Mouse (Mus musculus) CH12.LX (cell line): ENCODE measurements around the gene Hbs1l. TPM values are rescaled to one million over a fixed set of nuclear protein-coding genes. Genes with fewer than 3 reads are reported as not detected.

Experiments used
- DNase-seq: peaks from one replicate; pipeline ENCODE4 v3.0.0-alpha.2; 2013; ENCODE audit errors: extremely low read depth
- H3K27ac ChIP-seq: 2 replicates; pipeline ENCODE4 v1.5.1; 2012; ENCODE audit warnings: low read depth, mild to moderate bottlenecking, control low read depth, moderate library complexity; ENCODE audit not compliant: insufficient read depth
- H3K27me3 ChIP-seq: replicated peaks from 2 replicates; pipeline ENCODE3; 2012; ENCODE audit warnings: inconsistent platforms
- H3K36me3 ChIP-seq, 2 experiments: replicated peaks in 1 of 2; 2 replicates each; pipeline versions ENCODE3 to v1.6.1; 2012; ENCODE audit warnings: inconsistent platforms in 1 of 2, low read length in 1 of 2, mild to moderate bottlenecking in 1 of 2, mixed read lengths in 1 of 2, moderate library complexity in 1 of 2; ENCODE audit not compliant: control insufficient read depth in 1 of 2, insufficient read depth in 1 of 2
- H3K4me1 ChIP-seq, 2 experiments: 2 replicates each; pipeline ENCODE4 v1.6.1; 2012; ENCODE audit warnings: inconsistent platforms in 1 of 2, moderate library complexity in 1 of 2; ENCODE audit not compliant: insufficient read depth in 2 of 2, control insufficient read depth in 1 of 2
- H3K4me2 ChIP-seq: 2 replicates; pipeline ENCODE4 v1.6.1; 2012; ENCODE audit warnings: low read depth, mild to moderate bottlenecking, control low read depth; ENCODE audit not compliant: poor library complexity, insufficient read depth, severe bottlenecking
- H3K4me3 ChIP-seq, 3 experiments: fragments of 150-350 bp in 1 of 3; sonication (generic) in 1 of 3; replicated peaks in 1 of 3; 2 replicates each; pipeline versions ENCODE3 to v1.5.1; 2011 to 2012; ENCODE audit warnings: low read depth in 2 of 3, low read length in 2 of 3, mild to moderate bottlenecking in 2 of 3, moderate library complexity in 2 of 3, control low read depth in 1 of 3, improper control_type of control experiment in 1 of 3, inconsistent platforms in 1 of 3, mixed read lengths in 1 of 3; ENCODE audit not compliant: poor library complexity in 1 of 3
- H3K79me2 ChIP-seq: replicated peaks from 2 replicates; pipeline ENCODE4 v1.6.1; 2012; ENCODE audit warnings: mild to moderate bottlenecking, moderate library complexity; ENCODE audit not compliant: control insufficient read depth, poor library complexity, insufficient read depth, severe bottlenecking; ENCODE audit errors: extremely low read depth
- H3K9ac ChIP-seq: 2 replicates; pipeline ENCODE4 v1.6.1; 2012; ENCODE audit warnings: low read depth, mild to moderate bottlenecking, control low read depth, moderate library complexity; ENCODE audit not compliant: insufficient read depth
- H3K9me3 ChIP-seq: replicated peaks from 2 replicates; pipeline ENCODE3; 2012; ENCODE audit warnings: low read length, inconsistent platforms, mixed read lengths
- BHLHE40 ChIP-seq: IDR thresholded peaks from 2 replicates; pipeline ENCODE4 v1.6.1; 2011; ENCODE audit warnings: mild to moderate bottlenecking, low read depth, low read length, improper control_type of control experiment
- ETS1 ChIP-seq: conservative IDR thresholded peaks from 2 replicates; pipeline ENCODE4 v1.6.1; 2012; ENCODE audit warnings: low read depth, mild to moderate bottlenecking, inconsistent platforms, low read length, improper control_type of control experiment, moderate library complexity
- GABPA ChIP-seq: IDR thresholded peaks from 2 replicates; pipeline ENCODE4 v1.6.1; 2012; ENCODE audit warnings: low read depth, low read length, improper control_type of control experiment, inconsistent platforms; ENCODE audit not compliant: insufficient replicate concordance
- HCFC1 ChIP-seq: IDR thresholded peaks from 2 replicates; pipeline ENCODE4 v1.6.1; 2012; ENCODE audit warnings: low read depth, mild to moderate bottlenecking, inconsistent platforms, low read length, improper control_type of control experiment
- IRF4 ChIP-seq: IDR thresholded peaks from 2 replicates; pipeline ENCODE4 v1.6.1; 2014; ENCODE audit warnings: low read depth, mild to moderate bottlenecking, inconsistent platforms, low read length, improper control_type of control experiment
- JUN ChIP-seq: IDR thresholded peaks from 2 replicates; pipeline ENCODE4 v1.6.1; 2011; ENCODE audit warnings: low read depth, mild to moderate bottlenecking, low read length, improper control_type of control experiment, moderate library complexity; ENCODE audit not compliant: insufficient read depth
- JUND ChIP-seq: conservative IDR thresholded peaks from 2 replicates; pipeline ENCODE4 v1.6.1; 2011; ENCODE audit warnings: low read depth, low read length, improper control_type of control experiment
- KAT2A ChIP-seq: IDR thresholded peaks from 2 replicates; pipeline ENCODE4 v1.6.1; 2012; ENCODE audit warnings: low read length, improper control_type of control experiment, inconsistent platforms; ENCODE audit not compliant: insufficient replicate concordance
- MAFK ChIP-seq: IDR thresholded peaks from 2 replicates; pipeline ENCODE4 v1.6.1; 2011; ENCODE audit warnings: low read length, improper control_type of control experiment; ENCODE audit not compliant: insufficient replicate concordance
- MAZ ChIP-seq: IDR thresholded peaks from 2 replicates; pipeline ENCODE4 v1.6.1; 2012; ENCODE audit warnings: low read depth, mild to moderate bottlenecking, inconsistent platforms, low read length, improper control_type of control experiment, moderate library complexity
- MEF2A ChIP-seq: IDR thresholded peaks from 2 replicates; pipeline ENCODE4 v1.6.1; 2014; ENCODE audit warnings: low read depth, mild to moderate bottlenecking, inconsistent platforms, low read length, improper control_type of control experiment, borderline replicate concordance
- MYC ChIP-seq: IDR thresholded peaks from 2 replicates; pipeline ENCODE4 v1.6.1; 2011; ENCODE audit warnings: low read depth, mild to moderate bottlenecking, improper control_type of control experiment, low read length
- NRF1 ChIP-seq: IDR thresholded peaks from 2 replicates; pipeline ENCODE4 v1.6.1; 2014; ENCODE audit warnings: low read depth, mild to moderate bottlenecking, inconsistent platforms, low read length, improper control_type of control experiment, moderate library complexity
- POLR2A ChIP-seq: IDR thresholded peaks from 2 replicates; pipeline ENCODE4 v1.6.1; 2011; ENCODE audit warnings: low read depth, mild to moderate bottlenecking, improper control_type of control experiment, low read length
- POLR2AphosphoS2 ChIP-seq: IDR thresholded peaks from 2 replicates; pipeline ENCODE4 v1.6.1; 2011; ENCODE audit warnings: low read depth, low read length, improper control_type of control experiment
- SIN3A ChIP-seq: IDR thresholded peaks from 2 replicates; pipeline ENCODE4 v1.6.1; 2012; ENCODE audit warnings: low read length, improper control_type of control experiment, inconsistent platforms
- SMC3 ChIP-seq: IDR thresholded peaks from 2 replicates; pipeline ENCODE4 v1.6.1; 2011; ENCODE audit warnings: low read depth, low read length, improper control_type of control experiment
- TCF12 ChIP-seq: IDR thresholded peaks from 2 replicates; pipeline ENCODE4 v1.6.1; 2014; ENCODE audit warnings: low read depth, mild to moderate bottlenecking, inconsistent platforms, low read length, improper control_type of control experiment
- USF2 ChIP-seq: conservative IDR thresholded peaks from 2 replicates; pipeline ENCODE4 v1.6.1; 2011; ENCODE audit warnings: low read depth, low read length, improper control_type of control experiment
- ZC3H11A ChIP-seq: IDR thresholded peaks from 2 replicates; pipeline ENCODE4 v1.6.1; 2012; ENCODE audit warnings: low read depth, mild to moderate bottlenecking, inconsistent platforms, low read length, improper control_type of control experiment
- ZKSCAN1 ChIP-seq: IDR thresholded peaks from 2 replicates; pipeline ENCODE4 v1.6.1; 2012; ENCODE audit warnings: low read depth, inconsistent platforms, low read length, improper control_type of control experiment, borderline replicate concordance
- ZMIZ1 ChIP-seq: IDR thresholded peaks from 2 replicates; pipeline ENCODE4 v1.6.1; 2012; ENCODE audit warnings: low read depth, mild to moderate bottlenecking, inconsistent platforms, low read length, improper control_type of control experiment
- dilution Hi-C: fragments of 300-500 bp; cut with MboI; formaldehyde crosslinking; loops from 2 replicates; pipeline ENCODE4 v1.14.3; 2020; ENCODE audit warnings: low sequenced_read_pairs; ENCODE audit not compliant: extremely low pct_unique_long_range_greater_than_20kb, extremely low pct_ligation_motif_present
- in situ Hi-C: fragments of 300-500 bp; cut with MboI; formaldehyde crosslinking; loops from 3 replicates; pipeline ENCODE4 v1.14.3; 2019; ENCODE audit warnings: low sequenced_read_pairs, low pct_ligation_motif_present, low pct_unique_long_range_greater_than_20kb, mixed read lengths
- polyA plus RNA-seq: library from polyadenylated mRNA; unstranded; fragments of >175 nt; gene quantifications from 2 replicates; pipeline ENCODE4 v1.2.1, GENCODE M21; 2012; ENCODE audit warnings: low read depth; ENCODE audit not compliant: insufficient read length
- total RNA-seq, 2 experiments: library from RNA; depleted of rRNA; stranded (reverse); fragments of 300-350 nt in 1 of 2; fragments of >200 nt in 1 of 2; gene quantifications; 2 replicates each; pipeline ENCODE4 v1.2.3; 2012 to 2014

Gene Hbs1l
- total and polyA plus RNA-seq, 3 experiments, result 99.7 to 111 (median 111) TPM

DNA sequence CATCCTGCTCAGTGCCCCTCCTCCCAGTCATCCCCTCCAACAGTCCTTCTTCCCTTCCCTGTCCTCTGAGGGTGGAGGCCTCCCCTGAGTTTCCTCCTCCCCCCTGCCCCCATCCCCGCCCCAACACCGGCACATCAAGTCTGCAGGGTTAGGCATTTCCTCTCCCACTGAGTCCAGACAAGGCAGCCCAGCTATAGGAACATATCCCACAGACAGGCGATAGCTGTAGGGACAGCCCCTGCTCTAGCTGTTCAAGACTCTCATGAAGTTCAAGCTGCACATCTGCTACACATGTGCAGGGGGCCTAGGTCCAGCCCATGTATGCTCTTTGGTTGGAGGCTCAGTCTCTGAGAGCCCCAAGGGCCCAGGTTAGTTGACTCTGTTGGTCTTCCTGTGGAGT is 70.7 kb downstream of the Hbs1l start:
- in situ Hi-C loops (no loop called here), dilution Hi-C loops (no loop called here)
- Histone ChIP-seq H3K27ac (no peak overlapping the region), H3K27me3 (no peaks in the 10 kb centered on the region), H3K4me2 (no peak overlapping the region), H3K79me2 (no peaks in the 10 kb centered on the region), H3K36me3 (peaks cover 58 to 72% of the 10 kb centered on the region in 2 experiments), H3K9ac (no peak overlapping the region), H3K9me3 (no peaks in the 10 kb centered on the region), H3K4me1 (peaks cover 3 to 81% of the 10 kb centered on the region in 2 experiments; a peak in 2 of 4 replicates), H3K4me3 (no peak overlapping the region)
- DNase-seq, result peak; percentile 64
- no peak for TF ChIP-seq POLR2AphosphoS2
- TF ChIP-seq TCF12, result peak; percentile 42; the same call in 1 of the 2 replicates
- TF ChIP-seq BHLHE40, result peak; percentile 24; the same call in 1 of the 2 replicates
- TF ChIP-seq ETS1, result peak; percentile 21; the same call in 1 of the 2 replicates
- TF ChIP-seq NRF1, result no peak
- TF ChIP-seq MEF2A, result no peak
- no peak for TF ChIP-seq ZC3H11A

DNA sequence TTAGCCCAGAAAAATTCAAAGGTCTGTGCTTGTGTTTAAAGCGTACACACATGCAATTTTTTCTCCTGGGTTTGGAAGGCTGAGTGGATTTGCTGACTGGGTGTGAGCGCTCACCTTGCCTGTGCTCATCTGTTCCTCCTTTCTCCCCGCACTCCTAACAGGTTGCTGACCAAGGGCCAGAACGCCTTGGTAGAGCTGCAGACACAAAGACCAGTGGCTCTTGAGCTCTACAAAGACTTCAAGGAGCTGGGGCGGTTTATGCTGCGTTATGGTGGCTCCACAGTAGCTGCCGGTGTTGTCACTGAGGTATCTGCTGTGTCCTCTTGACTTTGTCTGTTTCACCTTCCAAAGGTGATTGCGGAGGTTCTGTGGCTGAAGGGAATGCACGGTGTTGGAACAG is 71.7 kb downstream of the Hbs1l start:
- in situ Hi-C loops (no loop called here), dilution Hi-C loops (no loop called here)
- peaks cover 50 to 66% of the 10 kb centered on the region in 2 experiments for H3K36me3 ChIP-seq
- H3K4me3 ChIP-seq, result no peak overlapping the region
- DNase-seq, result no peak
- no peaks in the 10 kb centered on the region for H3K27me3 ChIP-seq
- peaks cover 2% of the 10 kb centered on the region for H3K9me3 ChIP-seq
- no peak overlapping the region for H3K4me2 ChIP-seq
- no peak overlapping the region for H3K27ac ChIP-seq
- peaks cover 6 to 80% of the 10 kb centered on the region in 2 experiments; a peak in 3 of 4 replicates for H3K4me1 ChIP-seq
- TF ChIP-seq MAZ (no peak), MEF2A (no peak), MAFK (no peak), KAT2A (no peak), GABPA (no peak), SIN3A (no peak), TCF12 (no peak), MYC (no peak), ETS1 (no peak), USF2 (no peak), IRF4 (no peak), ZC3H11A (no peak), HCFC1 (no peak), ZKSCAN1 (no peak), POLR2A (no peak), SMC3 (no peak), JUND (no peak), ZMIZ1 (no peak), JUN (no peak)
- H3K79me2 ChIP-seq, result no peaks in the 10 kb centered on the region
- no peak overlapping the region for H3K9ac ChIP-seq
